Comparison of ENCODE assay signal across 8 mouse cellular contexts in genomic region chrX:73673619-73673967, GRCm38 (mm10). TPM values are rescaled to one million over a fixed set of nuclear protein-coding genes. Genes with fewer than 3 reads are reported as not detected.
A peak's percentile ranks its signal among the peaks of the same experiment; 100 is the strongest.
DNase-seq lines count a peak whose midpoint lies in the region; ATAC-seq lines count a peak whose summit lies in the region.

No protein-coding gene starts in this region.

- H3K36me3 ChIP-seq in lung, embryonic 16.5 days (ENCODE audit: control insufficient read depth, insufficient read depth, low read length): 0 out of 2 replicates have a peak, but pooled peaks cover 3% of the 10 kb centered on the region
- no peaks in the 10 kb centered on the region for H3K36me3 ChIP-seq in forebrain, embryonic 11.5 days (ENCODE audit: control insufficient read depth, insufficient read depth, low read length)
- peaks cover 25% of the 10 kb centered on the region for H3K36me3 ChIP-seq in limb, embryonic 10.5 days
- no peaks in the 10 kb centered on the region for H3K36me3 ChIP-seq in neural tube, embryonic 15.5 days

- WGBS in lung, embryonic 16.5 days: 5% methylated on average over 14 of the region's 42 CpGs
- 26% methylated on average over 12 of the region's 42 CpGs for WGBS in forebrain, embryonic 11.5 days
- 12% methylated on average over 28 of the region's 42 CpGs for WGBS in limb, embryonic 10.5 days
- 21% methylated on average over 27 of the region's 42 CpGs for WGBS in neural tube, embryonic 15.5 days

- DNase-seq in lung, postnatal 14 days: no peak
- DNase-seq in forebrain, embryonic 11.5 days (ENCODE audit: low spot score): no peak
- peak; percentile 40 for DNase-seq in limb, embryonic 10.5 days (ENCODE audit: low spot score)
- DNase-seq in layer of hippocampus, postnatal 14 days (ENCODE audit: low spot score in 2 of 2): no peak
- no peak for DNase-seq in B cell, adult 2 months
- no peak for DNase-seq in frontal cortex, postnatal 25 days (ENCODE audit: low spot score in 2 of 2)

- H3K4me3 ChIP-seq in lung, embryonic 16.5 days (ENCODE audit: low read length): peak overlapping the region; percentile 61
- peak overlapping the region; percentile 56 for H3K4me3 ChIP-seq in forebrain, embryonic 11.5 days (ENCODE audit: low read depth, low read length)
- peak overlapping the region; percentile 65 for H3K4me3 ChIP-seq in limb, embryonic 10.5 days
- H3K4me3 ChIP-seq in neural tube, embryonic 15.5 days (replicated peaks): peak overlapping the region; percentile 57

- H3K9ac ChIP-seq in lung, embryonic 16.5 days (ENCODE audit: low read length): peak overlapping the region; percentile 82
- peak overlapping the region; percentile 70 for H3K9ac ChIP-seq in forebrain, embryonic 11.5 days (ENCODE audit: low read length)
- peak overlapping the region; percentile 70 for H3K9ac ChIP-seq in neural tube, embryonic 15.5 days (replicated peaks)

- H3K9me3 ChIP-seq in lung, embryonic 16.5 days (ENCODE audit: control insufficient read depth, low read length): no peaks in the 10 kb centered on the region
- H3K9me3 ChIP-seq in forebrain, embryonic 11.5 days (ENCODE audit: control insufficient read depth, low read length): no peaks in the 10 kb centered on the region
- no peaks in the 10 kb centered on the region for H3K9me3 ChIP-seq in limb, embryonic 10.5 days (replicated peaks)
- no peaks in the 10 kb centered on the region for H3K9me3 ChIP-seq in neural tube, embryonic 15.5 days (replicated peaks)

- no peaks in the 10 kb centered on the region for H3K27me3 ChIP-seq in lung, embryonic 16.5 days (ENCODE audit: control insufficient read depth, insufficient read depth, low read depth, low read length)
- no peaks in the 10 kb centered on the region for H3K27me3 ChIP-seq in forebrain, embryonic 11.5 days (ENCODE audit: control insufficient read depth, insufficient read depth, low read length)
- H3K27me3 ChIP-seq in limb, embryonic 10.5 days (ENCODE audit: low read depth, poor library complexity, severe bottlenecking): peaks cover 86% of the 10 kb centered on the region
- H3K27me3 ChIP-seq in neural tube, embryonic 15.5 days (replicated peaks): no peaks in the 10 kb centered on the region

- H3K4me1 ChIP-seq in lung, embryonic 16.5 days (replicated peaks; ENCODE audit: control insufficient read depth, insufficient read depth, low read length): peaks cover 7% of the 10 kb centered on the region; the same call in 1 of the 2 replicates
- H3K4me1 ChIP-seq in forebrain, embryonic 11.5 days (replicated peaks; ENCODE audit: control insufficient read depth, insufficient read depth, low read length): no peaks in the 10 kb centered on the region
- peaks cover 23% of the 10 kb centered on the region for H3K4me1 ChIP-seq in limb, embryonic 10.5 days
- peaks cover 16% of the 10 kb centered on the region for H3K4me1 ChIP-seq in neural tube, embryonic 15.5 days

- H3K4me2 ChIP-seq in lung, embryonic 16.5 days (ENCODE audit: low read depth, low read length): peak overlapping the region; percentile 68
- H3K4me2 ChIP-seq in forebrain, embryonic 11.5 days (ENCODE audit: low read depth, low read length, severe bottlenecking): peak overlapping the region; percentile 66
- peak overlapping the region; percentile 66 for H3K4me2 ChIP-seq in neural tube, embryonic 15.5 days

- H3K27ac ChIP-seq in lung, embryonic 16.5 days (ENCODE audit: low read length): peak overlapping the region; percentile 39; the same call in 1 of the 2 replicates
- H3K27ac ChIP-seq in forebrain, embryonic 11.5 days (ENCODE audit: low read depth, low read length): no peak overlapping the region
- H3K27ac ChIP-seq in limb, embryonic 10.5 days: peak overlapping the region; percentile 85
- H3K27ac ChIP-seq in neural tube, embryonic 15.5 days (replicated peaks): peak overlapping the region; percentile 74

- peak; percentile 6; the same call in 1 of the 2 replicates for ATAC-seq in lung, embryonic 16.5 days (ENCODE audit: low read depth)
- peak; percentile 13; the same call in 1 of the 2 replicates for ATAC-seq in forebrain, embryonic 11.5 days (replicated peaks; ENCODE audit: low FRiP score)
- peak; percentile 33; the same call in 1 of the 2 replicates for ATAC-seq in neural tube, embryonic 15.5 days (ENCODE audit: low FRiP score)

RNA-seq across cellular contexts. Expression of gene Slc6a8, which starts 0.6 kb away (rescaled TPM):
- polyA plus RNA-seq in lung, embryonic 16.5 days (2015; fragmentation: Nextera tagmentation; extraction: Ambion mirVana): 5.2 and 5.6 TPM in 2 replicates
- 7.5 and 9.0 TPM in 2 replicates for polyA plus RNA-seq in forebrain, embryonic 11.5 days (2014; fragmentation: Nextera tagmentation; extraction: Ambion mirVana)
- polyA plus RNA-seq in limb, embryonic 10.5 days (2016; fragmentation: Nextera tagmentation; extraction: Ambion mirVana): 4.4 and 6.1 TPM in 2 replicates
- polyA plus RNA-seq in neural tube, embryonic 15.5 days (2015; fragmentation: Nextera tagmentation; extraction: Ambion mirVana): 8.2 TPM in 2 replicates
- total RNA-seq in layer of hippocampus, postnatal 14 days (2021): 100 to 1,000 TPM in 1 of 2 experiments, 10 to 100 TPM in 1; 93.6 to 111 TPM

RNA-seq across cellular contexts. Expression of gene Pnck, which starts 13.7 kb away (rescaled TPM):
- polyA plus RNA-seq in lung, embryonic 16.5 days (2015; fragmentation: Nextera tagmentation; extraction: Ambion mirVana): 14.7 and 16.3 TPM in 2 replicates
- polyA plus RNA-seq in forebrain, embryonic 11.5 days (2014; fragmentation: Nextera tagmentation; extraction: Ambion mirVana): 11.1 and 17.4 TPM in 2 replicates
- polyA plus RNA-seq in limb, embryonic 10.5 days (2016; fragmentation: Nextera tagmentation; extraction: Ambion mirVana): 3.7 and 7.7 TPM in 2 replicates
- polyA plus RNA-seq in neural tube, embryonic 15.5 days (2015; fragmentation: Nextera tagmentation; extraction: Ambion mirVana): 156 and 187 TPM in 2 replicates
- total RNA-seq in layer of hippocampus, postnatal 14 days (2021): 100 to 1,000 TPM; 108 to 118 TPM

RNA-seq across cellular contexts. Expression of gene Dusp9, which starts 34.4 kb away (rescaled TPM):
- 6.2 and 7.0 TPM in 2 replicates for polyA plus RNA-seq in lung, embryonic 16.5 days (2015; fragmentation: Nextera tagmentation; extraction: Ambion mirVana)
- polyA plus RNA-seq in forebrain, embryonic 11.5 days (2014; fragmentation: Nextera tagmentation; extraction: Ambion mirVana): 4.5 and 5.5 TPM in 2 replicates
- 113 and 153 TPM in 2 replicates for polyA plus RNA-seq in limb, embryonic 10.5 days (2016; fragmentation: Nextera tagmentation; extraction: Ambion mirVana)
- polyA plus RNA-seq in neural tube, embryonic 15.5 days (2015; fragmentation: Nextera tagmentation; extraction: Ambion mirVana): 1.0 and 1.8 TPM in 2 replicates
- 1 to 10 TPM in 1 of 2 experiments, under 1 TPM in 1; 0.85 to 1.0 TPM for total RNA-seq in layer of hippocampus, postnatal 14 days (2021)

RNA-seq across cellular contexts. Expression of gene Bcap31, which starts 42.4 kb away (rescaled TPM):
- polyA plus RNA-seq in lung, embryonic 16.5 days (2015; fragmentation: Nextera tagmentation; extraction: Ambion mirVana): 301 and 317 TPM in 2 replicates
- 128 and 135 TPM in 2 replicates for polyA plus RNA-seq in forebrain, embryonic 11.5 days (2014; fragmentation: Nextera tagmentation; extraction: Ambion mirVana)
- 159 and 174 TPM in 2 replicates for polyA plus RNA-seq in limb, embryonic 10.5 days (2016; fragmentation: Nextera tagmentation; extraction: Ambion mirVana)
- 146 and 166 TPM in 2 replicates for polyA plus RNA-seq in neural tube, embryonic 15.5 days (2015; fragmentation: Nextera tagmentation; extraction: Ambion mirVana)
- total RNA-seq in layer of hippocampus, postnatal 14 days (2021): 10 to 100 TPM; 69.6 to 70.9 TPM

RNA-seq across cellular contexts. Expression of gene Abcd1, which starts 42.8 kb away (rescaled TPM):
- polyA plus RNA-seq in lung, embryonic 16.5 days (2015; fragmentation: Nextera tagmentation; extraction: Ambion mirVana): 27.9 and 29.5 TPM in 2 replicates
- polyA plus RNA-seq in forebrain, embryonic 11.5 days (2014; fragmentation: Nextera tagmentation; extraction: Ambion mirVana): 8.9 and 10.7 TPM in 2 replicates
- 9.2 and 12.7 TPM in 2 replicates for polyA plus RNA-seq in limb, embryonic 10.5 days (2016; fragmentation: Nextera tagmentation; extraction: Ambion mirVana)
- 13.6 and 15.5 TPM in 2 replicates for polyA plus RNA-seq in neural tube, embryonic 15.5 days (2015; fragmentation: Nextera tagmentation; extraction: Ambion mirVana)
- 10 to 100 TPM; 15.7 to 16.1 TPM for total RNA-seq in layer of hippocampus, postnatal 14 days (2021)

Comparison
In these comparisons a context has a peak if more than half of its experiments do, and no peak if none do; other contexts are left out.
1. RNA of gene Dusp9, which starts 34.4 kb away (polyA plus RNA-seq): 113 to 153 TPM in limb, embryonic 10.5 days; 6.2 to 7.0 TPM in lung, embryonic 16.5 days, 4.5 to 5.5 TPM in forebrain, embryonic 11.5 days and 1.0 to 1.8 TPM in neural tube, embryonic 15.5 days; every median in the first group is over 10 times any median in the second.
2. Peak in every context shown above with its lines, with median percentiles within 50 percentile points of each other: ATAC-seq, H3K4me2 ChIP-seq, H3K4me3 ChIP-seq and H3K9ac ChIP-seq.